Mouse (Mus musculus) neural tube, embryonic 14.5 days (tissue): Measurements from ENCODE around the gene Liph. TPM values are rescaled to one million over a fixed set of nuclear protein-coding genes. Genes with fewer than 3 reads are reported as not detected.

Source experiments
- ATAC-seq: fragments of 200-750 bp; cut with Nextera tagmentation; 2 replicates; pipeline ENCODE4 v1.8.0; 2017; ENCODE audit warnings: low read depth, mild to moderate bottlenecking, moderate TSS enrichment, moderate library complexity
- H3K27ac ChIP-seq: fragments of 300-500 bp; sonication (generic); 2 replicates; pipeline ENCODE4 v1.5.1; 2014; ENCODE audit warnings: low read depth, mild to moderate bottlenecking, control low read depth, low read length, moderate library complexity, mixed read lengths
- H3K27me3 ChIP-seq: fragments of 300-500 bp; sonication (generic); 2 replicates; pipeline ENCODE4 v1.6.1; 2014; ENCODE audit warnings: low read length; ENCODE audit not compliant: control insufficient read depth, insufficient read depth
- H3K36me3 ChIP-seq: fragments of 300-500 bp; sonication (generic); 2 replicates; pipeline ENCODE4 v1.6.1; 2014; ENCODE audit warnings: low read length, mixed read lengths; ENCODE audit not compliant: control insufficient read depth, insufficient read depth
- H3K4me1 ChIP-seq: fragments of 300-500 bp; sonication (generic); 2 replicates; pipeline ENCODE4 v1.6.1; 2014; ENCODE audit warnings: low read length; ENCODE audit not compliant: control insufficient read depth, insufficient read depth
- H3K4me2 ChIP-seq: fragments of 300-500 bp; sonication (generic); 2 replicates; pipeline ENCODE4 v1.6.1; 2014; ENCODE audit warnings: mild to moderate bottlenecking, low read depth, low read length, control low read depth
- H3K4me3 ChIP-seq: fragments of 300-500 bp; sonication (generic); 2 replicates; pipeline ENCODE4 v1.5.1; 2014; ENCODE audit warnings: low read depth, low read length, control low read depth, mixed read lengths
- H3K9ac ChIP-seq: fragments of 300-500 bp; sonication (generic); replicated peaks from 2 replicates; pipeline ENCODE4 v1.6.1; 2014; ENCODE audit warnings: low read depth, mild to moderate bottlenecking, control low read depth, low read length, mixed read lengths
- H3K9me3 ChIP-seq: fragments of 300-500 bp; sonication (generic); 2 replicates; pipeline ENCODE4 v1.6.1; 2016; ENCODE audit warnings: low read length; ENCODE audit not compliant: control insufficient read depth
- WGBS: fragments of 180-500 bp; shearing (Covaris S2); extraction: QIAGEN DNeasy Blood & Tissue Kit; methylation state at CpG from one replicate; pipeline ENCODE4 v1.1.7; 2014; 5-methylcytosine and 5-hydroxymethylcytosine counted together
- polyA plus RNA-seq: library from polyadenylated mRNA; unstranded; fragments of >200 nt; fragmentation: Nextera tagmentation; extraction: Ambion mirVana; gene quantifications from 2 replicates; pipeline ENCODE4 v1.2.1, GENCODE M21; 2014

The Liph gene
- polyA plus RNA-seq, 1 experiment from 2014 or later = 0.42 TPM

DNA sequence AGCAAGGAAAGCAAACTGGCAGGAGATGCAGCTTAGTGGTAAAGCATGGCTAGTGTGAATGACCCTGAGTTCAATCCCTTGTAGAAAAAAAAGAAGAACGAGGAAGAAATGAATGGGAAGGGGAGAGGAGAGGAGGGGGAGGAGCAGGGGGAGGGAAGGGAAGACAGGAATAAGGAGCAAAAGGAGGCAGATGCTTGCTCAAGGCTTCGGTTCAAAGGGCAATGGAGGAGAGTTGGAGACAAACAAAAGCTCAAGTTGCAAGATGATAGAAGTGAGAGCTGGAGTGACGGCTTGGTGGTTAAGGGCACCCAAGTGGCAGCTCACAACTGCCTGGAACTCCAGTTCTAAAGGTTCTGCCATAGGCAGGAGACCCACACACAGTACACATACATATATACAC, 9.3 kb downstream of the Liph start:
- Histone ChIP-seq H3K4me3 (no peak overlapping the region), H3K4me2 (no peak overlapping the region), H3K4me1 (no peaks in the 10 kb centered on the region), H3K27ac (no peak overlapping the region), H3K27me3 (no peaks in the 10 kb centered on the region), H3K36me3 (no peaks in the 10 kb centered on the region), H3K9ac (no peak overlapping the region), H3K9me3 (no peaks in the 10 kb centered on the region)
- WGBS = 43% methylated on average over 3 of the region's 3 CpGs
- ATAC-seq = no peak

GRCm38 (mm10) chr16:21984091-21984490, 11.4 kb downstream of the Liph start:
- Histone ChIP-seq H3K27ac (no peak overlapping the region), H3K4me2 (no peak overlapping the region), H3K9ac (no peak overlapping the region), H3K27me3 (no peaks in the 10 kb centered on the region), H3K36me3 (no peaks in the 10 kb centered on the region), H3K4me3 (no peak overlapping the region), H3K4me1 (no peaks in the 10 kb centered on the region), H3K9me3 (no peaks in the 10 kb centered on the region)
- ATAC-seq = no peak
- WGBS = 87% methylated on average over 12 of the region's 12 CpGs

GRCm38 (mm10) chr16:21983581-21983980, 11.9 kb downstream of the Liph start:
- 95% methylated on average over 4 of the region's 4 CpGs for WGBS
- Histone ChIP-seq H3K9me3 (no peaks in the 10 kb centered on the region), H3K9ac (no peak overlapping the region), H3K4me2 (no peak overlapping the region), H3K36me3 (no peaks in the 10 kb centered on the region), H3K4me3 (no peak overlapping the region), H3K4me1 (no peaks in the 10 kb centered on the region), H3K27ac (no peak overlapping the region), H3K27me3 (no peaks in the 10 kb centered on the region)
- ATAC-seq = no peak

DNA sequence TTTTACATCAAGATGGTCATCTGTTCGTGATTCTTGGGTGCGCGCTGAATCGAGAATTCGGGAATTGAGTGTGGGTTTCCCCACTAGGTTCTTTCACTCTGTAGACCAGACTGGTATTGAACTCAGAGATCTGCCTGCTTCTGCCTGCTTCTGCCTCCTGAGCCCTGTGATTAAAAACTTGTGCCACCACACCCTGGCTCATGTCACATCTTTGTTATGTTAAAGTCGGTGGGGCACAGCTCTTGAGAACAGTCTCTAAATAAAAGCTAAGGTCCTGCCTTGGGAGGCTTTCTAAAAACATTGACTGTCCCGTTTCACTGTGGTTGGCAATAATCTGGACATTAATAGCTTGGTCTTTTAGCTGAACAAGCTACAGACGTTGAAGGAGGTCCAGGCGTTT, 12.3 kb downstream of the Liph start:
- Histone ChIP-seq H3K27ac (no peak overlapping the region), H3K4me2 (no peak overlapping the region), H3K27me3 (no peaks in the 10 kb centered on the region), H3K36me3 (no peaks in the 10 kb centered on the region), H3K4me1 (no peaks in the 10 kb centered on the region), H3K9me3 (no peaks in the 10 kb centered on the region), H3K4me3 (no peak overlapping the region), H3K9ac (no peak overlapping the region)
- no peak for ATAC-seq
- WGBS = 95% methylated on average over 9 of the region's 9 CpGs

GRCm38 (mm10) chr16:21977347-21977746, 18.1 kb downstream of the Liph start:
- peaks cover 3% of the 10 kb centered on the region; the same call in 1 of the 2 replicates for H3K4me1 ChIP-seq
- no peak overlapping the region for H3K4me2 ChIP-seq
- H3K36me3 ChIP-seq = no peaks in the 10 kb centered on the region
- H3K4me3 ChIP-seq = no peak overlapping the region
- WGBS = 87% methylated on average over 5 of the region's 5 CpGs
- H3K9ac ChIP-seq = no peak overlapping the region
- no peaks in the 10 kb centered on the region for H3K27me3 ChIP-seq
- no peaks in the 10 kb centered on the region for H3K9me3 ChIP-seq
- H3K27ac ChIP-seq = no peak overlapping the region
- no peak for ATAC-seq

- H3K9ac ChIP-seq = no peak overlapping the region
- 2% methylated on average over 16 of the region's 16 CpGs for WGBS
Measured at GRCm38 (mm10) chr16:21976203-21976602, 19.3 kb downstream of the Liph start.

DNA sequence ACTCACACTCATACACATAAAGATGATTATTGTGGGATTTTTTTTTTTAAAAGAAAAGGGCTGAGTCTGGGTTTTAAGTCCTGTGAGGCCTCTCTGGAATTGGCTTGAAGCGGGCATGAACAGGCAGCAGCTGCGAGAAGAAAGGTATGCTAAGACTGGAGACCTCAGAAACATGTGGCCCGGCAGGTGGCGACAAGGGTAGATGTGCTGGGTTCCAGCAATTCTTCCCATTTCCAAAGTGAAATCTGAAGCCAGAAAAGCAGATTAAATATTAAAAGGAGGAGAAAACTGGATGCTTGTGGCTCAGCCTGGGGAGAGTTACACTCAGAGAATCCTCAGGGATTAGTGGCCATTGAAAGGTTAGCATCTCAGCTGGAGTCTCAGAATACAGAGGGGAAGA, 24.0 kb downstream of the Liph start:
- no peak for ATAC-seq
- 82% methylated on average over 4 of the region's 4 CpGs for WGBS

More at GRCm38 (mm10) chr16:21976203-21976602, 19.3 kb downstream of the Liph start:
- Histone ChIP-seq H3K9me3 (no peaks in the 10 kb centered on the region), H3K4me2 (peak overlapping the region; percentile 18; the same call in 1 of the 2 replicates), H3K4me1 (peaks cover 3% of the 10 kb centered on the region; the same call in 1 of the 2 replicates), H3K36me3 (no peaks in the 10 kb centered on the region), H3K27me3 (no peaks in the 10 kb centered on the region), H3K4me3 (no peak overlapping the region), H3K27ac (no peak overlapping the region)
- ATAC-seq = no peak

GRCm38 (mm10) chr16:21970536-21970935, 24.9 kb downstream of the Liph start:
- H3K4me3 ChIP-seq = no peak overlapping the region
- H3K9ac ChIP-seq = no peak overlapping the region
- no peaks in the 10 kb centered on the region for H3K4me1 ChIP-seq
- no peaks in the 10 kb centered on the region for H3K36me3 ChIP-seq
- H3K27ac ChIP-seq = no peak overlapping the region
- no peak overlapping the region for H3K4me2 ChIP-seq
- H3K9me3 ChIP-seq = no peaks in the 10 kb centered on the region
- no peaks in the 10 kb centered on the region for H3K27me3 ChIP-seq
- WGBS = 93% methylated on average over 6 of the region's 6 CpGs
- ATAC-seq = no peak

More for the DNA sequence above, 24.0 kb downstream of the Liph start:
- Histone ChIP-seq H3K27me3 (no peaks in the 10 kb centered on the region), H3K9ac (no peak overlapping the region), H3K4me2 (no peak overlapping the region), H3K4me1 (peaks cover 3% of the 10 kb centered on the region; the same call in 1 of the 2 replicates), H3K27ac (no peak overlapping the region), H3K9me3 (no peaks in the 10 kb centered on the region), H3K36me3 (no peaks in the 10 kb centered on the region), H3K4me3 (no peak overlapping the region)

- no peak for ATAC-seq
- H3K27ac ChIP-seq = no peak overlapping the region
Measured at GRCm38 (mm10) chr16:21969874-21970273, 25.6 kb downstream of the Liph start.

More at GRCm38 (mm10) chr16:21969874-21970273, 25.6 kb downstream of the Liph start:
- Histone ChIP-seq H3K27me3 (no peaks in the 10 kb centered on the region), H3K36me3 (no peaks in the 10 kb centered on the region), H3K4me3 (no peak overlapping the region), H3K4me1 (no peaks in the 10 kb centered on the region), H3K4me2 (no peak overlapping the region), H3K9me3 (no peaks in the 10 kb centered on the region), H3K9ac (no peak overlapping the region)
- 90% methylated on average over 5 of the region's 5 CpGs for WGBS
